Mouse (Mus musculus): ENCODE results near the gene Gm20388.

DNA sequence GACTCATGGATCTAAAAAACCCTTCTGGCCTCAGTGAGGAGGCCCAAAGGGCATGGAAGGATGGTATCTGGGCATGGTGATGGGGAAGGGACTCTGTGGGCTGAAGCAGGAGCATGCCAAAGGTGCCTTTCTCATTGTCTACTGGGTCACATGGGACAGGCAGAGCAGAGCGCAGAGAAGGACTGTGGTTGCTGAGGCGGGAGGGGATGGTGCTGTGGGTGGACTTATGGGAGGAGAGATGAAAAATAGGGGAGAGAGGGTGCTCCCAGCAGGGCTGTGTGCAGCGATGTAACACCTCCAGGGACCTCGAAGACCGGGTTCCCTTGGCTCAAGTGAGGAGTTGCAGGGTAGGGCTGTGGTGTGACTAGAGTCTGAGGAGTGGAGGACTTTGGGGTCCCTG lies 281.5 kb downstream of the Gm20388 start:
- TF ChIP-seq CTCF (IDR thresholded peaks at IDR 0.05; ENCODE audit: low read depth) (no peak), EP300 (IDR thresholded peaks at IDR 0.05; ENCODE audit: low read depth) (no peak)

Data from liver, embryonic 14.5 days (tissue).